Mouse (Mus musculus): ENCODE results near the gene Rmi1.

The Rmi1 gene

GRCm38 (mm10) chr13:58402003-58402743 is at the start of gene Rmi1:
Gene Rmi1, plus strand, starts transcription at chr13:58402248.
- WGBS: under 1% methylated on average over 91 of the region's 91 CpGs

- WGBS: 2% methylated on average over 82 of the region's 85 CpGs
Measured at GRCm38 (mm10) chr13:58358629-58359303, 43.3 kb upstream of the Rmi1 start, which contains the start of gene Kif27. Gene Kif27, minus strand, starts transcription at chr13:58359122.

- 14% methylated on average over 7 of the region's 7 CpGs for WGBS
Measured at GRCm38 (mm10) chr13:58359304-58359653, 42.8 kb upstream of the Rmi1 start.

GRCm38 (mm10) chr13:58364353-58365175 is 37.5 kb upstream of the Rmi1 start:
- WGBS: 84% methylated on average over 8 of the region's 8 CpGs

GRCm38 (mm10) chr13:58365179-58365578 is 36.9 kb upstream of the Rmi1 start:
- 87% methylated on average over 8 of the region's 8 CpGs for WGBS

GRCm38 (mm10) chr13:58366373-58366772 is 35.7 kb upstream of the Rmi1 start:
- 94% methylated on average over 3 of the region's 3 CpGs for WGBS

- WGBS: 79% methylated on average over 1 of the region's 1 CpGs
Measured at GRCm38 (mm10) chr13:58367641-58368040, 34.4 kb upstream of the Rmi1 start.

GRCm38 (mm10) chr13:58368835-58369234 is 33.2 kb upstream of the Rmi1 start:
- 76% methylated on average over 4 of the region's 4 CpGs for WGBS

GRCm38 (mm10) chr13:58372278-58373152 is 29.5 kb upstream of the Rmi1 start:
- 82% methylated on average over 5 of the region's 5 CpGs for WGBS

- WGBS: 90% methylated on average over 2 of the region's 2 CpGs
Measured at GRCm38 (mm10) chr13:58373153-58373470, 28.9 kb upstream of the Rmi1 start.

GRCm38 (mm10) chr13:58384371-58384770 is 17.7 kb upstream of the Rmi1 start:
- WGBS: 45% methylated on average over 11 of the region's 11 CpGs

GRCm38 (mm10) chr13:58384779-58385546 is 17.1 kb upstream of the Rmi1 start, which contains the start of gene 2210016F16Rik:
Gene 2210016F16Rik, minus strand, starts transcription at chr13:58385225.
- 2% methylated on average over 80 of the region's 80 CpGs for WGBS

GRCm38 (mm10) chr13:58385547-58385920 is 16.5 kb upstream of the Rmi1 start:
- WGBS: 86% methylated on average over 7 of the region's 7 CpGs

GRCm38 (mm10) chr13:58387948-58388347 is 14.1 kb upstream of the Rmi1 start:
- 10% methylated on average over 7 of the region's 7 CpGs for WGBS

- 39% methylated on average over 3 of the region's 3 CpGs for WGBS
Measured at GRCm38 (mm10) chr13:58388379-58388778, 13.7 kb upstream of the Rmi1 start.

GRCm38 (mm10) chr13:58389324-58389951 is 12.6 kb upstream of the Rmi1 start:
- 70% methylated on average over 2 of the region's 2 CpGs for WGBS

- 76% methylated on average over 11 of the region's 11 CpGs for WGBS
Measured at GRCm38 (mm10) chr13:58394392-58394791, 7.7 kb upstream of the Rmi1 start.

- 40% methylated on average over 13 of the region's 13 CpGs for WGBS
Measured at GRCm38 (mm10) chr13:58397651-58398050, 4.4 kb upstream of the Rmi1 start.

GRCm38 (mm10) chr13:58400576-58400975 is 1.5 kb upstream of the Rmi1 start:
- under 1% methylated on average over 11 of the region's 11 CpGs for WGBS
